Mouse (Mus musculus): ENCODE results near the gene Cd63.

Cd63 gene

GRCm38 (mm10) chr10:128904812-128905211, 4.0 kb downstream of the Cd63 start:
- DNase-seq (ENCODE audit: low read depth, low spot score) = no peak

GRCm38 (mm10) chr10:128908778-128909448, 8.1 kb downstream of the Cd63 start:
- DNase-seq (ENCODE audit: low read depth, low spot score) = no peak

GRCm38 (mm10) chr10:128909567-128910028, 8.8 kb downstream of the Cd63 start:
- no peak for DNase-seq (ENCODE audit: low read depth, low spot score)

- no peak for DNase-seq (ENCODE audit: low read depth, low spot score)
Measured at GRCm38 (mm10) chr10:128910066-128910841, 9.5 kb downstream of the Cd63 start.

GRCm38 (mm10) chr10:128911430-128911829, 10.6 kb downstream of the Cd63 start:
- DNase-seq (ENCODE audit: low read depth, low spot score) = no peak

- DNase-seq (ENCODE audit: low read depth, low spot score) = no peak
Measured at GRCm38 (mm10) chr10:128912268-128912667, 11.5 kb downstream of the Cd63 start.

GRCm38 (mm10) chr10:128912791-128913190, 12.0 kb downstream of the Cd63 start:
- DNase-seq (ENCODE audit: low read depth, low spot score) = no peak

- DNase-seq (ENCODE audit: low read depth, low spot score) = peak; percentile 79
Measured at GRCm38 (mm10) chr10:128913219-128913618, 12.4 kb downstream of the Cd63 start.

GRCm38 (mm10) chr10:128913696-128914095, 12.9 kb downstream of the Cd63 start:
- no peak for DNase-seq (ENCODE audit: low read depth, low spot score)

GRCm38 (mm10) chr10:128915550-128915949, 14.8 kb downstream of the Cd63 start:
- peak; percentile 22 for DNase-seq (ENCODE audit: low read depth, low spot score)

- no peak for DNase-seq (ENCODE audit: low read depth, low spot score)
Measured at GRCm38 (mm10) chr10:128916665-128917064, 15.9 kb downstream of the Cd63 start.

GRCm38 (mm10) chr10:128917400-128917799, 16.6 kb downstream of the Cd63 start:
- no peak for DNase-seq (ENCODE audit: low read depth, low spot score)

- no peak for DNase-seq (ENCODE audit: low read depth, low spot score)
Measured at GRCm38 (mm10) chr10:128918246-128918645, 17.5 kb downstream of the Cd63 start.

GRCm38 (mm10) chr10:128919203-128919631, 18.4 kb downstream of the Cd63 start:
- DNase-seq (ENCODE audit: low read depth, low spot score) = no peak

GRCm38 (mm10) chr10:128919966-128920365, 19.2 kb downstream of the Cd63 start:
- DNase-seq (ENCODE audit: low read depth, low spot score) = no peak

- no peak for DNase-seq (ENCODE audit: low read depth, low spot score)
Measured at GRCm38 (mm10) chr10:128920736-128921161, 20.0 kb downstream of the Cd63 start.

GRCm38 (mm10) chr10:128921251-128921650, 20.5 kb downstream of the Cd63 start:
- DNase-seq (ENCODE audit: low read depth, low spot score) = no peak

- no peak for DNase-seq (ENCODE audit: low read depth, low spot score)
Measured at GRCm38 (mm10) chr10:128921883-128922821, 21.4 kb downstream of the Cd63 start.

GRCm38 (mm10) chr10:128922822-128923012, 21.9 kb downstream of the Cd63 start, which contains the start of gene Rdh5:
TSS of gene Rdh5 (minus strand) at chr10:128922888.
- DNase-seq (ENCODE audit: low read depth, low spot score) = no peak

- DNase-seq (ENCODE audit: low read depth, low spot score) = peak; percentile 96
Measured at GRCm38 (mm10) chr10:128923013-128923691, 22.4 kb downstream of the Cd63 start.

GRCm38 (mm10) chr10:128923935-128924334, 23.1 kb downstream of the Cd63 start, which contains the start of gene Bloc1s1:
TSS of gene Bloc1s1 (minus strand) at chr10:128924035.
- no peak for DNase-seq (ENCODE audit: low read depth, low spot score)

Data from A20 (cell line).